Mouse (Mus musculus) kidney, embryonic 14.5 days (tissue): ENCODE measurements around the gene Cachd1. TPM values are rescaled to one million over a fixed set of nuclear protein-coding genes. Genes with fewer than 3 reads are reported as not detected.
A peak's percentile ranks its signal among the peaks of the same experiment; 100 is the strongest.

Experiments
- ATAC-seq: fragments of 200-750 bp; cut with Nextera tagmentation; 2 replicates; pipeline ENCODE4 v1.8.0; 2017; ENCODE audit warnings: moderate number of reproducible peaks, mild to moderate bottlenecking, moderate TSS enrichment, moderate library complexity; ENCODE audit not compliant: low FRiP score, low TSS enrichment
- H3K27ac ChIP-seq: fragments of 300-500 bp; sonication (generic); 2 replicates; pipeline ENCODE4 v1.5.1; 2014; ENCODE audit warnings: low read depth, mild to moderate bottlenecking, low read length, moderate library complexity, mixed read lengths
- H3K27me3 ChIP-seq: fragments of 300-500 bp; sonication (generic); 2 replicates; pipeline ENCODE4 v1.6.1; 2014; ENCODE audit warnings: mild to moderate bottlenecking, low read length; ENCODE audit not compliant: control insufficient read depth, insufficient read depth
- H3K36me3 ChIP-seq: fragments of 300-500 bp; sonication (generic); 2 replicates; pipeline ENCODE4 v1.6.1; 2014; ENCODE audit warnings: low read length, mixed read lengths; ENCODE audit not compliant: control insufficient read depth, insufficient read depth
- H3K4me1 ChIP-seq: fragments of 300-500 bp; sonication (generic); 2 replicates; pipeline ENCODE4 v1.6.1; 2014; ENCODE audit warnings: low read length, mixed read lengths; ENCODE audit not compliant: control insufficient read depth, insufficient read depth
- H3K4me2 ChIP-seq: fragments of 300-500 bp; sonication (generic); replicated peaks from 2 replicates; pipeline ENCODE4 v1.6.1; 2014; ENCODE audit warnings: low read depth, mild to moderate bottlenecking, low read length
- H3K4me3 ChIP-seq: fragments of 300-500 bp; sonication (generic); 2 replicates; pipeline ENCODE4 v1.5.1; 2014; ENCODE audit warnings: mild to moderate bottlenecking, low read length
- H3K9ac ChIP-seq: fragments of 300-500 bp; sonication (generic); 2 replicates; pipeline ENCODE4 v1.6.1; 2014; ENCODE audit warnings: low read depth, mild to moderate bottlenecking, low read length, moderate library complexity
- H3K9me3 ChIP-seq: fragments of 300-500 bp; sonication (generic); 2 replicates; pipeline ENCODE4 v1.6.1; 2016; ENCODE audit warnings: low read length; ENCODE audit not compliant: control insufficient read depth
- WGBS: fragments of 180-500 bp; shearing (Covaris S2); extraction: QIAGEN DNeasy Blood & Tissue Kit; methylation state at CpG from one replicate; pipeline ENCODE4 v1.1.7; 2014; 5-methylcytosine and 5-hydroxymethylcytosine counted together
- polyA plus RNA-seq: library from polyadenylated mRNA; unstranded; fragments of >200 nt; fragmentation: Nextera tagmentation; extraction: Ambion mirVana; gene quantifications from 2 replicates; pipeline ENCODE4 v1.2.1, GENCODE M21; 2014

Cachd1 gene
- polyA plus RNA-seq, 1 experiment from 2014 or later = 25.0 TPM

- Histone ChIP-seq H3K4me3 (no peak overlapping the region), H3K27me3 (no peaks in the 10 kb centered on the region), H3K36me3 (peaks cover 15% of the 10 kb centered on the region; the same call in 1 of the 2 replicates), H3K9ac (no peak overlapping the region), H3K9me3 (no peaks in the 10 kb centered on the region), H3K4me2 (no peak overlapping the region), H3K4me1 (no peaks in the 10 kb centered on the region), H3K27ac (no peak overlapping the region)
- no peak for ATAC-seq
- 76% methylated on average over 1 of the region's 1 CpGs for WGBS
Observed at GRCm38 (mm10) chr4:100917511-100917910, 141.0 kb downstream of the Cachd1 start.

DNA sequence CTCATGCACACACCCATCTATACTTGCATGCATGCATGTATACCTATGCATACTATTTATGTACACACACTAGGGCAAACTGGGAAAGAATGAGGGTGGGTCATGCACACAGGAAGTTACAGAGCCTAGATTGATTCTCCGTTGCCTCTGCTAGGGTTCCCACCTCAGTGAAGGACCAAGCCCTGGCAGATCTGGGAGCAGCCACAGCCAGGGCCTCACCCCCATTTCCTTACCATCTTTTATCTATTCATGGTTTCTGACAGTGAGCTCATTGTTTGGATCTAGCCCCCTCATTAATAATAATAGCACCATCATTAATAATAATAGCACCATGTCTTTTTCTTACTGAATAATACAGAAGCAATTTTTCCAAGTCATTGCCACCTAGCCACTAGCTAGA, 143.9 kb downstream of the Cachd1 start:
- Histone ChIP-seq H3K4me2 (no peak overlapping the region), H3K27me3 (no peaks in the 10 kb centered on the region), H3K4me3 (no peak overlapping the region), H3K36me3 (peaks cover 18% of the 10 kb centered on the region; the same call in 1 of the 2 replicates), H3K9ac (no peak overlapping the region), H3K9me3 (no peaks in the 10 kb centered on the region), H3K27ac (no peak overlapping the region), H3K4me1 (peaks cover 17% of the 10 kb centered on the region)
- ATAC-seq = no peak
- 89% methylated on average over 1 of the region's 1 CpGs for WGBS

DNA sequence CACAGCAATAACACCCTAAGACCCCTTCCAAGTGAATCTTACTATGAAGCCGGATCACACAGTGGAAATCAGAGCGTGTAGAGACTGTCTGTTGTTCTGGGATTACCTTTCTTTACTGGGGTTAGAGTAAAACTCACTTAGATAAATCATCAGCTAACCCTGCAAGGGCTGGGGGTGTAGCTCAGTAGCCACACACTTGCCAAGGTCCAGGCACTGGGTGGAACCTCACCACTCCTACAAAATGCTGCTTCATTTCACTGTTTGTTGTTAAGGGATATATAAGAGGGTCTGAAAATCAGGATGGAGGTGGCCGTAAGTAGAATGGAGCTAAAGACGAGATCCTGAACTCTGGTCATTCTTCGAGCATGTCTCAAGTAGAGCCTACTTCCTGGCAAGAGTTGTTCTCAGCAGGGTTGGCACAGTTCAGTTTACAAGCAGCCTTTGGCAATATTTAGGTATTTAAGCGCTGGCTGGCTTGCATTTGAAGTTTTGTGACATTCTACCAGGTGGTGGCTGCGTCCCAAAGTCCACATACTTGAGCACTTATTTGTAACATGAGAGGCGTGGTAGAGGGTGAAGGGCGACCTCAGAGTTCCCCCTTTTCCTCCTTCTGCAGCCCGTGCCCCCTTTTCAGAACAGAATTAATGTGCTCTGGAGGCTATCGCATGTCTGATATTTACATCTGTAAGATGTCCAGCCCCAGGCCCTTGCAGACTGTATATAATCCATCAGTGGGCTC, 146.5 kb downstream of the Cachd1 start:
- H3K4me1 ChIP-seq = peaks cover 30% of the 10 kb centered on the region
- WGBS = 35% methylated on average over 11 of the region's 11 CpGs
- ATAC-seq = no peak

DNA sequence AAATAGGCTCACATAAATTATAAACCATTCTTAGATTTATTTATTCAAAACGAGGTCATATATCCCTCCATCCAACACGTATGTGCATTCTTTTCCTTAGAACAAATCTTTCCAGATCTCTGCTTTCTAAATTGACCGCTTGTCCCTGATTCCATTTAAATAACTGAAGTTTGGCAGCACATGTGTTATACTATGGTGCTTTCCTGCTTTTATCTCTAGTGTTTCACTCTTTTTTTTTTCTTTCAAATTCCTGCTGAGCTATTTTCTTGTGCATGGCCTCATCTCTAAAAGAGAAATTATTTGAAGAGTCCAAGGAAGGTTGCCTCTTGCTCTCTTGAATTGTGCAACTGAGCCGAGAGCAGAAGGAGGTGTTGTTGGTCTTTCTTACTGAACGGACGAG, 147.1 kb downstream of the Cachd1 start:
- Histone ChIP-seq H3K4me1 (peaks cover 30% of the 10 kb centered on the region), H3K9me3 (no peaks in the 10 kb centered on the region), H3K9ac (no peak overlapping the region), H3K4me2 (no peak overlapping the region), H3K27me3 (no peaks in the 10 kb centered on the region), H3K27ac (no peak overlapping the region), H3K4me3 (no peak overlapping the region), H3K36me3 (peaks cover 14% of the 10 kb centered on the region; the same call in 1 of the 2 replicates)
- WGBS = 45% methylated on average over 6 of the region's 6 CpGs
- ATAC-seq = no peak

More for the DNA sequence above, 146.5 kb downstream of the Cachd1 start:
- Histone ChIP-seq H3K4me3 (no peak overlapping the region), H3K27me3 (no peaks in the 10 kb centered on the region), H3K4me2 (no peak overlapping the region), H3K36me3 (peaks cover 18% of the 10 kb centered on the region; the same call in 1 of the 2 replicates), H3K9me3 (no peaks in the 10 kb centered on the region), H3K9ac (no peak overlapping the region), H3K27ac (0 out of 2 replicates have a peak overlapping the region, but pooled peaks have one; percentile 24)

GRCm38 (mm10) chr4:100924276-100924675, 147.8 kb downstream of the Cachd1 start:
- Histone ChIP-seq H3K4me3 (no peak overlapping the region), H3K27me3 (no peaks in the 10 kb centered on the region), H3K9me3 (no peaks in the 10 kb centered on the region), H3K9ac (no peak overlapping the region), H3K4me1 (peaks cover 30% of the 10 kb centered on the region), H3K27ac (no peak overlapping the region), H3K4me2 (no peak overlapping the region), H3K36me3 (peaks cover 9% of the 10 kb centered on the region; the same call in 1 of the 2 replicates)
- 26% methylated on average over 4 of the region's 4 CpGs for WGBS
- ATAC-seq = no peak

DNA sequence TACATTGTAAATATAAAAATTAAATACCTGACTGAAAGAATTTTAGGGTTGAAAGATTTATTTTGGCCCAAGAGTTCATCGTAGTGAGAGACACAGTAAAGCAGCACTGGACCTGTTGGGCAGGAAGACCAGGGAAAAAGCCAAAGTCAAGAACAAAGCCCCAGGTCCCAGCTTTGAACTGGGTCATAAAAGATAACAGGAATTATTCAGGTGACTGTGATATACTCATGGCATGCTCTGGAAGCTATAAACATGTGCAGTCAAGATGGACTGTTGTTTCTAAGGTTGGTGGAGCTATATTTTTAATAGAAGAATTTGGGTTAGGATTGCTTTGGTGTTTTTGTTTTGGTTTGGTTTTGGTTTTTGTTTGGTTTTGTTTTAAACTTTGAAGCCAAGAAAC, 148.7 kb downstream of the Cachd1 start:
- Histone ChIP-seq H3K27ac (no peak overlapping the region), H3K9ac (no peak overlapping the region), H3K4me3 (no peak overlapping the region), H3K4me2 (no peak overlapping the region), H3K9me3 (no peaks in the 10 kb centered on the region), H3K4me1 (peaks cover 30% of the 10 kb centered on the region), H3K27me3 (no peaks in the 10 kb centered on the region), H3K36me3 (peaks cover 7% of the 10 kb centered on the region; the same call in 1 of the 2 replicates)
- ATAC-seq = no peak
- WGBS = 64% methylated on average over 1 of the region's 1 CpGs

GRCm38 (mm10) chr4:100926608-100927007, 150.1 kb downstream of the Cachd1 start:
- H3K4me3 ChIP-seq = no peak overlapping the region
- H3K27ac ChIP-seq = peak overlapping the region; percentile 13; the same call in 1 of the 2 replicates
- WGBS = 36% methylated on average over 3 of the region's 3 CpGs
- no peaks in the 10 kb centered on the region for H3K9me3 ChIP-seq
- H3K36me3 ChIP-seq = peaks cover 3% of the 10 kb centered on the region; the same call in 1 of the 2 replicates
- H3K4me1 ChIP-seq = peaks cover 30% of the 10 kb centered on the region
- no peaks in the 10 kb centered on the region for H3K27me3 ChIP-seq
- peak; percentile 77; the same call in 1 of the 2 replicates for ATAC-seq
- H3K4me2 ChIP-seq = no peak overlapping the region
- H3K9ac ChIP-seq = no peak overlapping the region

GRCm38 (mm10) chr4:100927059-100927458, 150.6 kb downstream of the Cachd1 start:
- H3K9me3 ChIP-seq = no peaks in the 10 kb centered on the region
- H3K4me2 ChIP-seq = no peak overlapping the region
- no peak overlapping the region for H3K9ac ChIP-seq
- H3K36me3 ChIP-seq = peaks cover 3% of the 10 kb centered on the region; the same call in 1 of the 2 replicates
- no peak overlapping the region for H3K4me3 ChIP-seq
- peaks cover 30% of the 10 kb centered on the region for H3K4me1 ChIP-seq
- H3K27me3 ChIP-seq = no peaks in the 10 kb centered on the region
- H3K27ac ChIP-seq = no peak overlapping the region
- ATAC-seq = no peak
- WGBS = 34% methylated on average over 2 of the region's 2 CpGs

DNA sequence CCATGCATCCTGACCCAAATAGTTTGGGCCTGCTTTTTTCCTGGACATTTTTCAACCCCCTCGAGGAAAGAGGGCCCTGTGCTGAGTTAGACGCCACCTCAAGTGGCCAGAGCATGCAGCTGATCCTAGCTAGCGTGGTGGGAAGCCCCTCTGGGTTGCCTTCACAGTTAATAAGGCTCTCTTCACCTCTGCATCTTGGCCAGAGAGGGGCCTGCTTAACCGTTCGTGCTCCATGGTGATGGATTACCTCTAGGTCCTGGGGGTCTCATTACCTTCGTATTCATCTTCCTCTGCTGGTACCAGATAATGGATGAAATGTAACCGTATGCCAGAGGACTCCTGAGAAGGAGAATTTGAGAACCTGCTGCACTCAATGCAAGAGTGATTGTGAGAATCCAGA, 167.2 kb downstream of the Cachd1 start:
- no peaks in the 10 kb centered on the region for H3K27me3 ChIP-seq
- H3K4me1 ChIP-seq = peaks cover 6% of the 10 kb centered on the region; the same call in 1 of the 2 replicates
- H3K9me3 ChIP-seq = no peaks in the 10 kb centered on the region
- ATAC-seq = peak; percentile 44; the same call in 1 of the 2 replicates
- H3K4me2 ChIP-seq = no peak overlapping the region
- WGBS = 25% methylated on average over 7 of the region's 7 CpGs
- no peak overlapping the region for H3K9ac ChIP-seq
- H3K36me3 ChIP-seq = no peaks in the 10 kb centered on the region
- H3K27ac ChIP-seq = no peak overlapping the region
- no peak overlapping the region for H3K4me3 ChIP-seq
